Mouse (Mus musculus): ENCODE data around the gene Per2.
A peak's percentile ranks its signal among the peaks of the same experiment; 100 is the strongest.

Per2 gene

DNA sequence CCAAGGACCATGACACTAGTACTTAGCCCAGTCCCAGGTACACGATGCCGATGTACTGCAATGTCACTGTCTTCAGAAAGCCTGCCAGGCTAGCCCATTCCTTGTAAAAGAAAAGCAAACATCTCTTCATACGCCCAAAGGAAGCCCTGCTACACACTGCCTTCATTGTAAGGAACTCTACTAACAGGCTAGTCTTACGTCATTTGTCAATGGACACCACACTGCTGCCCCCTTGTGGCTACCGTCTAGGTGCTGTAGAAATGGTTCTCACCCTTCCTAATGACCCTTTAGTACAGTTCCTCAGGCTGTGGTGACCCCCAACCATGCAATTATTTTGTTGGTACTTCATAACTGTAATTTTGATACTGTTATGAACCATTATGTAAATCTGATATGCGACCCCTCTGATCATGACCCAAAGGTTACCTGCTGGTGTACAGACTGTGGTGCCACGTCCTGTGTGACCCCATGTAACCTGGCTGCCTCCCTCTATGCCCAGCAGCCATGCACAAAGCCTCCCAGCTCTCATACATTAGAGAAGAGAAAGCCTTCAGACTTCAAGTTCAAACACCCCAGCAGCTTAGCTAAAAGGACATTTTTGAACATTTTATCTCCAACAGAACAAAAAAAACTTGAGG lies 78.6 kb downstream of the Per2 start:
- DNase-seq (ENCODE audit: low spot score) = peak; percentile 31

DNA sequence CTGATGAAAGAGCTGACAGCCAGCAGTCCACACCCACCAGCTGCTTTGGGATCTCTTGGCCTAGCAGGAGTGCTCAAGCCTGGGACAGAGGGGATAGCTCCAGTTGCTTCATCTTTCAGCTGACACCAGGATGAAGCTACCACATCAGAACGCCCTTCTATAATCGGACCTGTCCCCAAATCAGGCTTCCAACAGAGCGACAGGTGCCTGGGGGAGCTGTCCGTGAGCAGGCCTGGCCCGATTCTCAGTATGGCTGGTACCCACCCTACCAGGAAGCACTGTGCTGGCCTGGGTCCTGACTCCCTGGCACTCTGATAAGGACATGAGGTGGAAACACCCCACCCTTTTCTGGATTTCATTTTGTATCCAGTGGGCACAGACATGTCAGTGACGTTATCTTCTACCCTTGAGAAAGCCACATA lies 85.7 kb downstream of the Per2 start:
- DNase-seq (ENCODE audit: low spot score) = no peak

DNA sequence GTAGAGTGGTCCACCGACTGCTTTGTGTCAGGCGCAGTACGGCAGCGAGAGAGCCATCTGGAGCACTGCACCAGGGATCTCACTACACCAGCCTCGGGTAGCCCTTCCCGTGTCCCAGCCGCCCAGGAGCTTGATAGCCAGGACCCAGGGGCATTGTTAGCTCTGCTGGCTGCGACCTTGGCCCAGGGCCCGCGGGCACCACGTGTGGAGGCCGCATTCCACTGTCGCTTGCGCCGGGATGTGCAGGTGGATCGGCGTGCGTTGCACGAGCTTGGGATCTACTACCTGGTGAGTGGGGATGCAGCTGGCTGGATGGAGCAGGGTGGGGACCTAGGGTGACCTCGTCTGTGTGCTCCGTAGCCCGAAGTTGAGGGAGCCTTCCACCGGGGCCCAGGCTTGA lies 89.1 kb downstream of the Per2 start:
- no peak for DNase-seq (ENCODE audit: low spot score)

DNA sequence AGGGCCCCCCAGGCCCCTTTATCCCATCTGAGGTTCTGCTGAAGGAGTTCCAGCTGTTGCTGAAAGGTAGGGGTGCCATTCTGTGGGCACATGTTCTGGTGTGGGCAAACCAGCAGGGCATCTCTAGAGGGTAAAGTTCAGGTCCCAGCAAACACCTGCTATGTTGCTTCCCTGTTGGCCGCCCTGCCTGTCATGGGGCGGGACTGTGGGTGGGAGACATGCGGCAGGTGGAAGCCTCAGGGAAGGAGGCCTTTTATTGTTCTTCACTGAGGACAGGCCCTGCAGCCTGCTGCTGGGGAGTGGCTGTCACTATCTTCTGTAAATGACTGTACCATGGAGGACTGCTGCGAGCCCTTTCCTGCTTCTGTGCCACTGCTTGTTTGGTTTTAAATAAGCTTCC lies 89.7 kb downstream of the Per2 start:
- no peak for DNase-seq (ENCODE audit: low spot score)

DNA sequence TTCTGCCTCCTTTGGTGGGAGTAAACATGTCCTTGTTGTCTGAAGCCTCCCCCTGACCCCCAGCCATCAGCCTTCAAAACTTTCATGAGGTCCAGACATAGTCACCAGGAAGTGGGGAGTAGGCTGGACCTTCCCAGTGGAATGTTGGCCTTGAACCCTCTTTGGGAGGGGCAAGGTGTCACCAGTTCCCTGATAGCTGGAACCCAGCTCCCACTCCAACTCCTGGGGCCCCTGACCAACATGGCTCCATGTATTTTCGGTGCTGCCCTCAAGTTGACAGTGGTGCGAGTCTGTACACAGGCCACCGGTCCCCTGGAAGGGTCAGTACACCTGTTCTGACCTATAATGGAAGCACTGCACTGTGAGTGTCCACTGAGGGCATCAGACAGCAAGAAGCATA lies 91.8 kb downstream of the Per2 start:
- DNase-seq (ENCODE audit: low spot score) = no peak

DNA sequence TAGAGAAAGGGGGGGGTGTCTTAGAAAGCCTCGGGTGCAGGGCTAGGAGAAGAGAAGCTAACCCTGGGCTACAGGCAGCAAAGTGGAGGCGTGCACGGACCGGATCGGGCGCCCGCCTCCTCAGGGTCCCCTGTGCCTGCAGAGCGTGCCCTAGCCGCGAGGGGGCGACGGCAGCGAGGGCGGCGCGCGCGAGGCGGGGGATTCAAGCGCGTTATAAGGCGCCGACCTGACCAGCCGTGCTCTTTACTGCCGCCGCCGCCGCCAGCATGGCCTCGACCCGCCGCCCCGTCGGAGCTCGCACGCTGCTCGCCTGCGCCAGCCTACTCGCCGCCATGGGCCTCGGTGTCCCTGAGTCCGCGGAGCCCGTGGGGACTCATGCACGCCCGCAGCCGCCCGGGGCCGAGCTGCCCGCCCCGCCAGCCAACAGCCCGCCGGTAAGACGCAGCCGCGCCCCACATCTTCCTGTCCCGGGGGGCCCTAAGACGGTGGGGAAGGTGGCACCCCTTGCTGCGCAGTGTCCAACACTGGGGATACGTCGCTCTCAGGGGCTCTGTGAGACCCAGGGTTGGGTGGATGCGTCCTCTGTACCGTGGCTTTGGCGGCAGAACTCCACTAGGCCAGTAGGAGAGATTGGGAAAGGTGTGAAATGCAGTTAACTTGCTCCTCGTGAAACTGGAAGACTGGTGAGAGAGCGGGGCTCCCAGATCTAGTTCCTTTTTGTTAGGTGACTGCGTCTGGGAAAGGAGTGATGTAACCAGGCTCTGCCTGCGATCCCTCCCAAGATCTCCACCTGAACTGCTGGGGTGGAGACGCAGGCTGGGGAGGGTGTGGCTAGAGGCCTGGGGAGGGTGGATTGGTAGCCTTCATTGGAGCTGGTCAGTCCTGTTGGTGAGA lies 92.7 kb downstream of the Per2 start, which contains the start of gene Erfe:
Erfe (plus strand) TSS at position 216 of the 894 bp plus-strand sequence.
- peak; percentile 43 for DNase-seq (ENCODE audit: low spot score)
